Mouse (Mus musculus): ENCODE data around the gene Gmeb1. TPM values are rescaled to one million over a fixed set of nuclear protein-coding genes. Genes with fewer than 3 reads are reported as not detected.
"Not testable (repeated sequence)": the region's sequence is repeated elsewhere in the genome, so short reads cannot be mapped to it uniquely, and the experiment has no call there.

The Gmeb1 gene
- polyA plus RNA-seq, 1 experiment from 2014 or later: 46.2 TPM

DNA sequence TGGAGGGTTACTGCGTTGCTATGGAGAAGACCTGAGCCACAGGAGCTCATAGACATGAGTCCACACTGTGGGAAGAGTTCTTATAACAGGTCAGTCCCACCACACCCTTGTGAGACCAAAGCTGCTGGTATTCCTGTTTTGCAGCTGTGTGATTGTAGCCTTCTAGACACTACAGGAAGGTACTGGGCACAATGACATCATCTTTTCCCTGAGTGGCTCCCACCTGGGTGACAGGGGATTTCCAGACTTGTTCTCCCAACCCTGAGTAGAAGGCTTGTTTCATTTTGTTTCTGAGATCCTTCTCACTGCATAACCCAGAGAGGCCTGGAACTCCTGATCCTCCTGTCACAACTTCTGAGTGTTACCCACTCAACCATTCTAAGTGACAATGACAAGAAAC, 38.4 kb upstream of the Gmeb1 start:
- 84% methylated on average over 1 of the region's 1 CpGs for WGBS
- Histone ChIP-seq H3K9me3 (no peaks in the 10 kb centered on the region), H3K9ac (no peak overlapping the region), H3K27ac (no peak overlapping the region), H3K36me3 (no peaks in the 10 kb centered on the region), H3K27me3 (no peaks in the 10 kb centered on the region), H3K4me3 (no peak overlapping the region), H3K4me1 (peaks cover 11% of the 10 kb centered on the region), H3K4me2 (no peak overlapping the region)
- ATAC-seq (ENCODE audit: insufficient number of reproducible peaks, insufficient read depth, low FRiP score, low TSS enrichment, low read depth): no peak

DNA sequence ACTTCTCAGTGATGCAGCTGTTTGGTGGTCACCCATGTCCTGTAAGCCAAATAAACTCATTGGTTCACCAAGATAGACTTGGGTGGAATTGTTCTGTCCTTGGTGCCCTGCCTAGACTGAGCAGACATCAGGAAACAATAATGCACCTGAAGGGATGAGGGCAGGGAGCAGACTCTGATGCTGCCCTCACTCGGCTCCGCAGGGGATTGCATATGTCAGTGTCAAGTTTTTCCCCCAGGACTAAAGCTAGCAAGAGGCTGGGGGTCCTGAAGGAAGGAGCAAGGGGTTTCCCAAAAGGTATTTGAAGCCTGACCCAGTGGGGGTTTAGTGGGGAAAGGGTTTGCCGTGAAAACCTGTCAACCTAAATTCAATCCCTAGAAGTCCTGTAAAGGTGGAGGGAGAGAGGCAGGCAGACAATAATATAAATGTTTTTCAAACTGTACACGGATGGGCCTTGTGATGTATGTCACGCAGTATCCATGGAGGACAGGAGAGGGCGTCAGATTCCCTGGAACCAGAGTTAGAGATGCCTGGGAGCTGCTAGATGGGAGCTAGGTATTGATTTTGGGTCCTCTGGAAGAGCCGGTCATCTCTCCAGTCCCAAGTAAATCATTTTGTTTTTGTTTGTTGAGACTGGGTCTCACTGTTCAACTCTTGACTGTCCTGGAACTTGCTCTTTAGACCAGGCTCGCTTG, 34.4 kb upstream of the Gmeb1 start:
- H3K4me2 ChIP-seq: no peak overlapping the region
- H3K9ac ChIP-seq: no peak overlapping the region
- no peaks in the 10 kb centered on the region for H3K4me1 ChIP-seq
- H3K27ac ChIP-seq: no peak overlapping the region
- no peaks in the 10 kb centered on the region for H3K27me3 ChIP-seq
- ATAC-seq (ENCODE audit: insufficient number of reproducible peaks, insufficient read depth, low FRiP score, low TSS enrichment, low read depth): no peak
- no peak overlapping the region for H3K4me3 ChIP-seq
- WGBS: 40% methylated on average over 8 of the region's 8 CpGs
- no peaks in the 10 kb centered on the region for H3K9me3 ChIP-seq
- peaks cover 33% of the 10 kb centered on the region for H3K36me3 ChIP-seq

DNA sequence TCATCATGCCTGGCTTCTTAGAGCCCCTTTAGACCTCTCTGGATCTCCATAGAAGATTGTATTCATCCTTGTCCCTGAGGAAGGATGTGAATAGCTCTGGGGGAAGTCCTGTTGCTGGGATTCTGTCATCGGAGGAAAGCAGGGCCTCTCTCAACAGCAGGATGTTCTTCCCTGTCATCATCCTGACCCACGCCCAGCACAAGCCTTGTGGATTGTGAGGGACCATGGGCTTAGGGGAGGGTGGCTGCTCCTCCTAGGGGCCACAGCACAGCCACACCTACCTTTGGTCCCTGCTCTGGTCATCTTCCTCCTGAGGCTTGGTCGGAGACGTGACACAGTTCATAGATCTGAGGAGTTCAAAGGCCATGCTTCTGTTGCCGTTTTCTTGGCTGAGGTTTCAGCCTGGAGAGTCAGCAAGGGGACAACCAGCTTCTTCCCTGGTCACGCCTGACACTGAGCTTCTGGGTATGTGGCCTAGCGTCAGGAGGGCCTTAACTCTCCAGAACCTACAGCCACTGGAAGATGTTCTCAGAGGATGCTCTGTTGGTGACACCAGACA, 32.4 kb upstream of the Gmeb1 start:
- Histone ChIP-seq H3K27me3 (no peaks in the 10 kb centered on the region), H3K4me1 (no peaks in the 10 kb centered on the region), H3K4me3 (no peak overlapping the region), H3K9me3 (no peaks in the 10 kb centered on the region), H3K4me2 (no peak overlapping the region), H3K36me3 (peaks cover 44% of the 10 kb centered on the region), H3K9ac (peak overlapping the region; percentile 51), H3K27ac (no peak overlapping the region)
- ATAC-seq (ENCODE audit: insufficient number of reproducible peaks, insufficient read depth, low FRiP score, low TSS enrichment, low read depth): no peak
- 88% methylated on average over 7 of the region's 7 CpGs for WGBS

DNA sequence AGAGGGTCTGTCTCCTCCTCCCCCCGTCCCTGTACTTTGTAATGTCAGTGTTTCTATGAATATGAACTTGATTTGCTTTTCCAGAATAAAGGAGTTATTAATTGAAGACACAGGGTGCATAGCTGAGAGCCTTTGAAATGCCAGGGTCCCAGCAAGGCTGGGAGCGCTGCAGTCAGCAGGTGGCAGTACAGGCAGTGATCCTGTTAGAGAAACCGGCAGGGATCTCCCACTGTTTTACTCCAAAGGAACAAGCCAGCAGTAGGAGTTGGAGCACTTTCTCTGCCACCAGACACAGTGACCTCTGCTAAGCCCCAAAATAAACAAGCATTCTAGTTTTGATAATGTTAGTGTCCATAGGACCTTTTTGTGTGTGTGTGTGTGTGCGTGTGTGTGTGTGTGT, 31.6 kb upstream of the Gmeb1 start:
- Histone ChIP-seq H3K27me3 (no peaks in the 10 kb centered on the region), H3K4me2 (no peak overlapping the region), H3K4me1 (no peaks in the 10 kb centered on the region), H3K4me3 (no peak overlapping the region), H3K27ac (no peak overlapping the region), H3K9me3 (no peaks in the 10 kb centered on the region), H3K36me3 (peaks cover 44% of the 10 kb centered on the region), H3K9ac (no peak overlapping the region)
- 46% methylated on average over 4 of the region's 4 CpGs for WGBS
- no peak for ATAC-seq (ENCODE audit: insufficient number of reproducible peaks, insufficient read depth, low FRiP score, low TSS enrichment, low read depth)

DNA sequence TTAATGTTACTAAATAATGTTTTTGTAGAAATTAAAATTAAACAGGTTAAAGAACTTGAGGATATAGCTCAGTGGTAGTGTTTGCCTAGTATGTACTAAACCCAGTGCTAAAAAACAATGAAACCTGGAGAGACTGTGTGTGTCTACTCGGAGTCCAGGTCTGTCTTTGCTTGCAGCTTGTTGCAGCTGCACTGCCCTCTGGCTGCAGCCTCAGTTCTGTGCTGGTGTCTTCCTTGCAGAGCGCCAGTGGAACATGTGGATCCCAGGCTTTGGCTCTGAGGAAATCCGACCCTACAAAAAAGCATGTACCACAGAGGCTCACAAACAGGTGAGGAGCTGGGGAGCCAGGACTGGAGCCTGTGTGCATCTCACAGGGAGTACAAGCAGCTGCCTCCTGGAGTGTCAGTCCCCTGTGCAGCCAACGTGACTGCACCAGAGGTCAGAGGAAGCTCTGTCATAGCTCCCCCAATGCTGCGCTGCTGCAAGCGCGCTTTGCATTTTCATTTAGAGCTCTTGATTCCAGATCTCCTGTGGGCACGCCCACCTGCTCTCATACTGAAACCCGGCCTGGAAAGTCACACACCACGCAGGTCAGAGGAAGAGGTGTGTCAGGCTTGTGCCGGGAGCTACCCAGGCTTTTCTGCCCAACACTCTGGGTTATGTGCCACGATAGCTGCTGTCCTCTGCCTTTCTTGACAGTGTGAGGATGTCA, 30.4 kb upstream of the Gmeb1 start:
- WGBS: 75% methylated on average over 12 of the region's 12 CpGs
- H3K4me2 ChIP-seq: no peak overlapping the region

DNA sequence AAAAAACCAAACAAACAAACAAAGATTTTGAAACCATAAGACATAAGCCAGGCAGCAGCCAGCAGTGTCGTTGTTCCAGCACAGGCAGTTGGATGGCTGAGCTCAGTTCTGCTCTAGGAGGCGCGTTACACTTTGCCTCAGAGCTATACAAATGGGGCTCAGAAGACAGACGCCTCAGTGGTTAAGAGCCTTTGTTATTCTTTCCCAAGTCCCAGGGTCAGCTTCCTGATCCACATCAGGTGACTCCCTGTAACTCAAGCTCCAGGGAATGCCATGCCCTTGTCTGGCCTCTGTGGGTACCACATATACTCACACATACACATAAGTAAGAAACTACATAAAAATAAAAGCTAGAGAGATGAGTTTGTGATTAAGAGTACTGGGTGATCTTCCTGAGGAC, 29.7 kb upstream of the Gmeb1 start:
- Histone ChIP-seq H3K4me3 (no peak overlapping the region), H3K9ac (no peak overlapping the region), H3K4me2 (no peak overlapping the region), H3K27me3 (no peaks in the 10 kb centered on the region), H3K4me1 (no peaks in the 10 kb centered on the region), H3K36me3 (peaks cover 56% of the 10 kb centered on the region), H3K9me3 (no peaks in the 10 kb centered on the region), H3K27ac (no peak overlapping the region)
- WGBS: 95% methylated on average over 4 of the region's 4 CpGs
- ATAC-seq (ENCODE audit: insufficient number of reproducible peaks, insufficient read depth, low FRiP score, low TSS enrichment, low read depth): no peak

More for the DNA sequence above, 30.4 kb upstream of the Gmeb1 start:
- Histone ChIP-seq H3K9me3 (no peaks in the 10 kb centered on the region), H3K4me3 (no peak overlapping the region), H3K36me3 (peaks cover 48% of the 10 kb centered on the region), H3K27me3 (no peaks in the 10 kb centered on the region), H3K27ac (no peak overlapping the region), H3K9ac (no peak overlapping the region), H3K4me1 (no peaks in the 10 kb centered on the region)
- peak; percentile 48; the same call in 1 of the 2 replicates for ATAC-seq (ENCODE audit: insufficient number of reproducible peaks, insufficient read depth, low FRiP score, low TSS enrichment, low read depth)

DNA sequence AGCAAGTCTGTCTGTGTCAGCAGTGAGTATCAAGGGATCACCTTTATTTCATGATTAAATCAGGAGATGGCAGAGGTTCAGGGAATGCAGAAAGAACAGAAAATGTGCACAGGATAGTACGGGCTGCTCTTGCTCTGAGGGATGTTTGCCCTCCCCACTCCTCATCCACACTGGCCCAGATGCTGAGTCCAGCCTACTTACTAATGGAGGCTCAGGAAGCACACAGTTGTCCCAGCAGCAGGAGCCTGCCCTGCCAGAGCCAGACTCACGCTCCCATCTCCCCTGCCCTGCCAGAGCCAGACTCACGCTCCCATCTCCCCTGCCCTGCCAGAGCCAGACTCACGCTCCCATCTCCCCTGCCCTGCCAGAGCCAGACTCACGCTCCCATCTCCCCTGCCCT, 27.4 kb upstream of the Gmeb1 start:
- H3K4me3 ChIP-seq; H3K9me3 ChIP-seq; ATAC-seq (ENCODE audit: insufficient number of reproducible peaks, insufficient read depth, low FRiP score, low TSS enrichment, low read depth); H3K27ac ChIP-seq; H3K27me3 ChIP-seq; H3K4me2 ChIP-seq; H3K4me1 ChIP-seq: not testable (repeated sequence)
- 0 out of 2 replicates have a peak overlapping the region, but pooled peaks have one; percentile 16 for H3K9ac ChIP-seq
- H3K36me3 ChIP-seq: peaks cover 67% of the 10 kb centered on the region
- 85% methylated on average over 3 of the region's 5 CpGs for WGBS

DNA sequence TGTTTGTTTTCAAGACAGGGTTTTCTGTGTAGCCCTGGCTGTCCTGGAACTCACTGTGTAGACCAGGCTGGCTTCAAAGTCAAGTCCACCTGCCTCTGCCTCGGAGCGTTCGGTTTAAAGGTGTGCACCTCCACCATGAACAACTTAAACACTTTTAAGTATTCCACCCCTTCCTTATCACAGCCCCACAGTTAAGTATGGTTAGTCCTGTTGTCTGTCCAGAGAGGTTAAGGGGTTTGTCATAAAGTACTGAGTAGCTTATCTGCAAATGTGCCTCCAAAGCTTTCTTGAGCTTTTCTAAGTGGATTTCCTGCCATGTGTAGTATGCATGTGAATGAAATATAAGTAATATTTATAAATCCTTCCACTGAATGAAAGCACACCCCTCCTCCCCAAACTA, 14.5 kb upstream of the Gmeb1 start:
- Histone ChIP-seq H3K9ac (peak overlapping the region; percentile 22; the same call in 1 of the 2 replicates), H3K27me3 (no peaks in the 10 kb centered on the region), H3K4me1 (peaks cover 15% of the 10 kb centered on the region), H3K4me2 (peak overlapping the region; percentile 9; the same call in 1 of the 2 replicates), H3K9me3 (no peaks in the 10 kb centered on the region), H3K4me3 (no peak overlapping the region), H3K27ac (no peak overlapping the region), H3K36me3 (peaks cover 3% of the 10 kb centered on the region; the same call in 1 of the 2 replicates)
- ATAC-seq (ENCODE audit: insufficient number of reproducible peaks, insufficient read depth, low FRiP score, low TSS enrichment, low read depth): no peak
- WGBS: 90% methylated on average over 3 of the region's 3 CpGs

DNA sequence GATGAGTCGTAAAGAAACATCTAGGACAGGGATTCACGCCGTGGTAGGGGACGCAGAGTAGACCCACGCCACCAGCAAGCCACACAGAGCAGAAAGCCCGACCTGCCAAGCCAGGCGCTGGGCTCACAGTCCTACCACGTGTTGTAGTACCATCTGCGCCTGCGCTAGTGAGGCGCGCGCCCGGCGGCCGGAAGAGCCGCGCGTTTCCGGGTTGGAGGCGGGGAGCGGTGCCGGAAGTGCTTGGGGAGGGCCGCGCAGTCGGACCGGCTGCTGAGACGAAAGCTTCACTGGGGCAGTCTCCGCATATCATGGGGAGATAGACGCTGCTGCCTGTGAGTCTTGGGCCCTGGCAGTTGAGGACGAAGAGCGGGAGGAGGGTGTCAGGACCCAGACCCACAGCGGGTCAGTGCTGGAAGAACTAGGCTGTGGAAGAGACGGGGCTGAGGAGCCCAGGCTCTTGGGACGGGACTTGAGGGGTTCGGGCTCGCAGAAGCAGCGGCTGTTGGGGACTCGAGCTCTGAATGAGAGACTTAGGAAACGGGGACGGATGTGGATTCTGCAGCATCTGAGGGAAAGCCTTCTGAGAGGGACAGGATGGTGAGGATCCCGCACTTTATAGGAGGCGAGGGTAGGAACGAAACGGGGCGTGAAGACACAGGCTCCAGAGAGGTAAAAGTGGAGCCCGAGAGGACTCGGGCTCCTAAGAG, 12.9 kb upstream of the Gmeb1 start, which contains the start of gene Taf12:
Gene Taf12 (plus strand): TSS at position 220 of the 707 bp plus-strand sequence.
- Histone ChIP-seq H3K36me3 (no peaks in the 10 kb centered on the region), H3K9ac (peak within 1 kb of the TSS; percentile 91), H3K9me3 (no peaks in the 10 kb centered on the region), H3K27ac (peak within 1 kb of the TSS; percentile 94), H3K4me3 (peak within 1 kb of the TSS; percentile 87), H3K4me1 (peaks cover 19% of the 10 kb centered on the region), H3K27me3 (no peaks in the 10 kb centered on the region), H3K4me2 (peak within 1 kb of the TSS; percentile 87)
- under 1% methylated on average over 48 of the region's 48 CpGs for WGBS
- peak; percentile 88 for ATAC-seq (ENCODE audit: insufficient number of reproducible peaks, insufficient read depth, low FRiP score, low TSS enrichment, low read depth)

DNA sequence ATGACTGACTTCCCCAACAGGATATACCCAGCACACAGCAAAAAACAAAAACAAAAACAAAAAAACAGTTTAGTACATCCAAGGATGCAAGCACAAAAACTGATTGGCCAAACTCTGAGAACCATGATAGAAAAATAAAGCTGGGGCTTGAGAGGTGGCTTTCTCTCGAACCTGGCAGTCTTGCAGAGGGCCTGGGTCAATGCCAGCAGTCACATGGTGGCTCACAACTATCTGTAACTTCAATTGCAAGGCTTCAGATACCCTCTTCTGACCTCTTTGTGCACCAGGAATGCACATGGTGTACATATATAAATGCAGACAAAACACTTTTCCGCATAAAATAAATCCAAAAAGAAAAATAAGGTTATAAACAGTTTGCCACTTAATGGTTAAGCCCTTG, 11.8 kb upstream of the Gmeb1 start:
- Histone ChIP-seq H3K27me3 (no peaks in the 10 kb centered on the region), H3K4me2 (peak overlapping the region; percentile 87), H3K4me3 (peak overlapping the region; percentile 87), H3K27ac (no peak overlapping the region), H3K9me3 (no peaks in the 10 kb centered on the region), H3K36me3 (no peaks in the 10 kb centered on the region), H3K9ac (peak overlapping the region; percentile 91), H3K4me1 (peaks cover 19% of the 10 kb centered on the region)
- ATAC-seq (ENCODE audit: insufficient number of reproducible peaks, insufficient read depth, low FRiP score, low TSS enrichment, low read depth): no peak
- WGBS: 67% methylated on average over 2 of the region's 2 CpGs

DNA sequence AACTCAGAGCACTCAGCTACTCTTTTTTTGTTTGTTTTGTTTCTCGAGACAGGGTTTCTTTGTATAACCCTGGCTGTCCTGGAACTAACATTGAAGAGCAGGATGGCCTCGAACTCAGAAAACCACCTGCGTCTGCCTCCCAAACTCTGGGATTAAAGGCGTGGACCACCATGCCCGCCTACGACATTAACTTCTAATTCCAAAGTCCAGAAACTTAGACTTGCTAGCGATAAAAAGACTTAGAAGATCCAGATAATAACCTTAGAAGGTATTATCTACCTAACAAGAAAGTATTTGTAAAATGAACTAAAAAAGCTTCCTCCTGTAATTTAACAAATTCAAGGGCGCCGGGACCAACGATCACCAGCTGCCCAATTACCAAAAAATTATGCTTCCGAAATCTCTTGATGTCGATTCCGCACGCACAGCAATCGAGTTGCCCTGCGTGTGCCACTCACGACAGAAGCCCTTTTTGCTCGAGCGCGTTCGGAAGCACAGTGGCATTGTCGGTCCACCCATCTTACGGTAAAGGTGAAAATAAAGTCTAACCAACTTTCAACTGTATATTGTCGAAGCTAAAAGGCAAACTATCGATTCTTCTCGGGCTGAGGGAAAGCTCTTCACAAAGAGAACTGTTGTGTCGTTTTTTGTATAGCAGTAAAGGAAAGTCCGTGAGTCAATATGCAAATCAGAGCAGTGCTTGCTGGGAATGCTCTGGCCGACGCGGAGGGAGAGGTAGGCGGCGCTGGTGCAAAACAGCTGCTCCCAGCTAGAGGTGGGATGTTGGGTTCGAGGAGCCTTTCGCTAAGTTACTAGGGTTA, 8.5 kb upstream of the Gmeb1 start:
- no peaks in the 10 kb centered on the region for H3K36me3 ChIP-seq
- H3K27me3 ChIP-seq: no peaks in the 10 kb centered on the region
- WGBS: under 1% methylated on average over 35 of the region's 35 CpGs
- H3K4me2 ChIP-seq: peak overlapping the region; percentile 60
- H3K9ac ChIP-seq: peak overlapping the region; percentile 67
- H3K4me1 ChIP-seq: peaks cover 12% of the 10 kb centered on the region
- H3K27ac ChIP-seq: peak overlapping the region; percentile 95
- H3K9me3 ChIP-seq: no peaks in the 10 kb centered on the region
- H3K4me3 ChIP-seq: peak overlapping the region; percentile 35
- ATAC-seq (ENCODE audit: insufficient number of reproducible peaks, insufficient read depth, low FRiP score, low TSS enrichment, low read depth): peak; percentile 74; the same call in 1 of the 2 replicates

Data from embryonic facial prominence, embryonic 13.5 days (tissue).